Mouse (Mus musculus) stomach, postnatal 0 days (tissue): Measurements from ENCODE around the gene Pon3.

ENCODE experiments used
- CTCF ChIP-seq: IDR thresholded peaks from 2 replicates; pipeline ENCODE4 v1.5.1; 2016; ENCODE audit warnings: antibody characterized with exemption, low read depth, mild to moderate bottlenecking, moderate library complexity
- EP300 ChIP-seq: optimal IDR thresholded peaks from 2 replicates; pipeline ENCODE3; 2016; ENCODE audit warnings: antibody characterized with exemption

- TF ChIP-seq CTCF (no peak), EP300 (peak; percentile 38)
Observed at GRCm38 (mm10) chr6:5297321-5298091, 41.4 kb upstream of the Pon3 start.
